Mouse (Mus musculus): ENCODE data around the gene Grb2.

DNA sequence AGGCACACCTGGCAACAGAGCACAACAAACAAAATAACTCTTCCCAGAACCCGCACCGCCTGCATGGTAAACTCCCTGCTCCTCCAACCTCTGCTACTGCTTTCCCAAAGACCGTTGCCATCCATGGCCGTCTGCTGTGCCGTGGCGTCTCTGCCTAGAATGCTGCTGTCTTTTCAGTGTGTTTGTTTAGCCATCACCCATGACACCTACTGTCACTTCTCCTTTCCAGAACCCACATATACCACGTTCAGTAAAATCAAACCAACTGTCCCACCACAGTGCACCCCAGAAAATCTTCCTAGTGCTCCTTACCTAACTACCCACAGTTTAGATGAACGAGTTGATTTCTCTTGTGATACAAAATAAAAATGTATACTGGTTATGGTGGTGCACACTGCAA is 31.7 kb downstream of the Grb2 start:
- TF ChIP-seq POLR2A (IDR thresholded peaks at IDR 0.05; ENCODE audit: control insufficient read depth, extremely low read depth, insufficient read depth, low read length, poor library complexity), result no peak
- TF ChIP-seq CTCF (IDR thresholded peaks at IDR 0.05; ENCODE audit: borderline replicate concordance, control insufficient read depth, extremely low read depth, insufficient read depth, low read length, poor library complexity), result no peak
